Mouse (Mus musculus): ENCODE data around the gene Chrna9. TPM values are rescaled to one million over a fixed set of nuclear protein-coding genes. Genes with fewer than 3 reads are reported as not detected.
A peak's percentile ranks its signal among the peaks of the same experiment; 100 is the strongest.

Chrna9 gene
- polyA plus RNA-seq, 2 experiments, result not detected

GRCm38 (mm10) chr5:65954130-65955080 lies 19.7 kb downstream of the Chrna9 start:
- Histone ChIP-seq H3K36me3 (replicated peaks; ENCODE audit: control insufficient read depth, insufficient read depth, low read depth) (no peaks in the 10 kb centered on the region), H3K4me1 (replicated peaks; ENCODE audit: control insufficient read depth in 2 of 2, insufficient read depth in 2 of 2, low read length in 1 of 2) (peaks cover 0 to 5% of the 10 kb centered on the region in 2 experiments; a peak in 2 of 4 replicates), H3K27ac (no peak overlapping the region), H3K4me3 (ENCODE audit: insufficient read depth in 1 of 2, low read depth in 2 of 2, low read length in 2 of 2) (no peak overlapping the region), H3K4me2 (ENCODE audit: low read depth) (no peak overlapping the region), H3K27me3 (ENCODE audit: control insufficient read depth, insufficient read depth, low read length) (no peaks in the 10 kb centered on the region), H3K9ac (replicated peaks) (no peak overlapping the region), H3K9me3 (ENCODE audit: control insufficient read depth, low read length) (no peaks in the 10 kb centered on the region)
- 71% methylated on average over 16 of the region's 16 CpGs for WGBS (ENCODE audit: insufficient replicate concordance)
- no peak for TF ChIP-seq EP300 (IDR thresholded peaks at IDR 0.05; ENCODE audit: low read depth)
- TF ChIP-seq CTCF (IDR thresholded peaks at IDR 0.05; ENCODE audit: low read depth), result no peak
- no peak for DNase-seq (ENCODE audit: low read depth in 3 of 3, low spot score in 3 of 3)
- ATAC-seq (ENCODE audit: insufficient read depth), result no peak

- no peak for TF ChIP-seq EP300 (IDR thresholded peaks at IDR 0.05; ENCODE audit: low read depth)
- peak; percentile 95 for TF ChIP-seq CTCF (IDR thresholded peaks at IDR 0.05; ENCODE audit: low read depth)
- H3K36me3 ChIP-seq (replicated peaks; ENCODE audit: control insufficient read depth, insufficient read depth, low read depth), result no peaks in the 10 kb centered on the region
- no peak overlapping the region for H3K9ac ChIP-seq (replicated peaks)
- DNase-seq (ENCODE audit: low read depth in 3 of 3, low spot score in 3 of 3) (peak; percentile 54 to 64 (median 55)), ATAC-seq (ENCODE audit: insufficient read depth) (peak; percentile 28; the same call in 1 of the 2 replicates)
- WGBS (ENCODE audit: insufficient replicate concordance), result 34% methylated on average over 23 of the region's 23 CpGs
- H3K27ac ChIP-seq, result no peak overlapping the region
- H3K4me1 ChIP-seq (replicated peaks; ENCODE audit: control insufficient read depth in 2 of 2, insufficient read depth in 2 of 2, low read length in 1 of 2), result peaks cover 0 to 5% of the 10 kb centered on the region in 2 experiments; a peak in 2 of 4 replicates
- no peaks in the 10 kb centered on the region for H3K27me3 ChIP-seq (ENCODE audit: control insufficient read depth, insufficient read depth, low read length)
- H3K9me3 ChIP-seq (ENCODE audit: control insufficient read depth, low read length), result no peaks in the 10 kb centered on the region
- peak overlapping the region; percentile 17 to 54 for H3K4me3 ChIP-seq (ENCODE audit: insufficient read depth in 1 of 2, low read depth in 2 of 2, low read length in 2 of 2)
- peak overlapping the region; percentile 52 for H3K4me2 ChIP-seq (ENCODE audit: low read depth)
These were observed 20.8 kb downstream of the Chrna9 start for GRCm38 (mm10) chr5:65955343-65956143.

GRCm38 (mm10) chr5:65956144-65957008 lies 21.7 kb downstream of the Chrna9 start:
- peaks cover 0 to 5% of the 10 kb centered on the region in 2 experiments; a peak in 2 of 4 replicates for H3K4me1 ChIP-seq (replicated peaks; ENCODE audit: control insufficient read depth in 2 of 2, insufficient read depth in 2 of 2, low read length in 1 of 2)
- no peak overlapping the region for H3K27ac ChIP-seq
- ATAC-seq (ENCODE audit: insufficient read depth) (no peak), DNase-seq (ENCODE audit: low read depth in 3 of 3, low spot score in 3 of 3) (no peak)
- peak overlapping the region; percentile 17 to 54 for H3K4me3 ChIP-seq (ENCODE audit: insufficient read depth in 1 of 2, low read depth in 2 of 2, low read length in 2 of 2)
- no peaks in the 10 kb centered on the region for H3K27me3 ChIP-seq (ENCODE audit: control insufficient read depth, insufficient read depth, low read length)
- peak overlapping the region; percentile 52 for H3K4me2 ChIP-seq (ENCODE audit: low read depth)
- WGBS (ENCODE audit: insufficient replicate concordance), result 58% methylated on average over 9 of the region's 9 CpGs
- no peak for TF ChIP-seq CTCF (IDR thresholded peaks at IDR 0.05; ENCODE audit: low read depth)
- TF ChIP-seq EP300 (IDR thresholded peaks at IDR 0.05; ENCODE audit: low read depth), result no peak
- H3K9me3 ChIP-seq (ENCODE audit: control insufficient read depth, low read length), result no peaks in the 10 kb centered on the region
- no peak overlapping the region for H3K9ac ChIP-seq (replicated peaks)
- H3K36me3 ChIP-seq (replicated peaks; ENCODE audit: control insufficient read depth, insufficient read depth, low read depth), result no peaks in the 10 kb centered on the region

GRCm38 (mm10) chr5:65958597-65958996 lies 23.9 kb downstream of the Chrna9 start:
- H3K4me2 ChIP-seq (ENCODE audit: low read depth), result no peak overlapping the region
- H3K36me3 ChIP-seq (replicated peaks; ENCODE audit: control insufficient read depth, insufficient read depth, low read depth), result no peaks in the 10 kb centered on the region
- H3K9me3 ChIP-seq (ENCODE audit: control insufficient read depth, low read length), result no peaks in the 10 kb centered on the region
- H3K4me3 ChIP-seq (ENCODE audit: insufficient read depth in 1 of 2, low read depth in 2 of 2, low read length in 2 of 2), result no peak overlapping the region
- H3K27ac ChIP-seq, result no peak overlapping the region
- 7% methylated on average over 4 of the region's 4 CpGs for WGBS (ENCODE audit: insufficient replicate concordance)
- DNase-seq (ENCODE audit: low read depth in 3 of 3, low spot score in 3 of 3) (no peak), ATAC-seq (ENCODE audit: insufficient read depth) (no peak)
- H3K4me1 ChIP-seq (replicated peaks; ENCODE audit: control insufficient read depth in 2 of 2, insufficient read depth in 2 of 2, low read length in 1 of 2), result peaks cover 0 to 5% of the 10 kb centered on the region in 2 experiments; a peak in 2 of 4 replicates
- no peak overlapping the region for H3K9ac ChIP-seq (replicated peaks)
- H3K27me3 ChIP-seq (ENCODE audit: control insufficient read depth, insufficient read depth, low read length), result no peaks in the 10 kb centered on the region
- no peak for TF ChIP-seq EP300 (IDR thresholded peaks at IDR 0.05; ENCODE audit: low read depth)
- peak; percentile 76 for TF ChIP-seq CTCF (IDR thresholded peaks at IDR 0.05; ENCODE audit: low read depth)
